ENCODE assay signal across 8 mouse cellular contexts in the genomic region with DNA sequence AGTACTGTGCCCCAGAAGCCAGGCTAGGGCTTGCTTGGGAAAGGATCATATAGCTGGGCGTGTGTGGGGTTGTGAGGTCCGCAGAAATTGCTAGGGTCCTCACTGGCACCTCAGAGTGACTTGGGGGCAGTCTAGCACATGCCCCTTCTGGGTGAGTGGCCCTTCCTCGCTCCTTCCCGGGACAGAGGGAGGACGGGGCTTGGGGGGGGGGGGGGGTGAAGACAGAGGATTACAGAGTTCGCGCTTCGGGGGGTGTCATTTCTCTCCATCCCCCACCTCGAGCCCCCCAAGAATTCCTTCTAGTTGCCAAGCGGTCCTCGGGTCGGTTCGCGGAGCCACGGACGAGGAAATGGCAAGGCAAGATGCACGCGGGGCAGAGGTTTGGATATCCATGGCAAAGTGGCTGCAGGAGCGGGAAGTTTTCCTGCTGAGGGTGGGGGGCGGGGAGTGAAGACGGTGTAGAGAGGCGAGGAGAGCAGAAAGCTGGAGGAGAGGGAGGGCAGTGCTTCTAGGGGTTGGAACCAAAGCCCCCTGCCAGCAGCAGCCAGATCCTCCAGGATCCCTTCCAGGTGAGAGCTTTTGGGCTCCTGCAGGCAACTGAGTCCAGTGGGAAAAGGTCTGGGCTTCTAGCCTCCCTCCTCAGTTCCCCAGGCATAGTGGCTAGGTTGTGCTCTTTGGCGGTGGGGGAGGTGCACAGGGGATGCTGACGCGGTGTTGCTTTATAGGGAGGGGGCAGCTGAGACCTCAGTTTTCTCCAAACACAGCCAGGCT. TPM values are rescaled to one million over a fixed set of nuclear protein-coding genes. Genes with fewer than 3 reads are reported as not detected.
A peak's percentile ranks its signal among the peaks of the same experiment; 100 is the strongest.
DNase-seq lines count a peak whose midpoint lies in the region; ATAC-seq and TF ChIP-seq lines count a peak whose summit lies in the region.

No protein-coding gene starts in this region.

- TF ChIP-seq EP300 in heart, postnatal 0 days (IDR thresholded peaks at IDR 0.05; ENCODE audit: low read depth) = no peak

- peak overlapping the region; percentile 34 for H3K4me3 ChIP-seq in heart, postnatal 0 days (ENCODE audit: low read depth, low read length)
- peak overlapping the region; percentile 36 for H3K4me3 ChIP-seq in hindbrain, embryonic 14.5 days (replicated peaks; ENCODE audit: low read length)
- peak overlapping the region; percentile 42 for H3K4me3 ChIP-seq in midbrain, embryonic 15.5 days

- no peak overlapping the region for H3K27ac ChIP-seq in heart, postnatal 0 days (ENCODE audit: low read depth)
- peak overlapping the region; percentile 38; the same call in 1 of the 2 replicates for H3K27ac ChIP-seq in hindbrain, embryonic 14.5 days
- H3K27ac ChIP-seq in midbrain, embryonic 15.5 days = peak overlapping the region; percentile 68

- DNase-seq in heart, postnatal 0 days (ENCODE audit: low spot score) = no peak
- DNase-seq in heart, postnatal 36 days = no peak
- DNase-seq in embryo, embryonic 11 days = peak; percentile 11
- DNase-seq in hindbrain, embryonic 14.5 days (ENCODE audit: low spot score) = no peak
- DNase-seq in B cell, adult 2 months = no peak
- no peak for DNase-seq in gastrocnemius, adult 18-20 months (ENCODE audit: low spot score)
- no peak for DNase-seq in gastrocnemius, postnatal 25 days

- no peaks in the 10 kb centered on the region for H3K9me3 ChIP-seq in heart, postnatal 0 days (replicated peaks; ENCODE audit: control insufficient read depth, low read length)
- no peaks in the 10 kb centered on the region for H3K9me3 ChIP-seq in hindbrain, embryonic 14.5 days (ENCODE audit: control insufficient read depth, low read length)
- no peaks in the 10 kb centered on the region for H3K9me3 ChIP-seq in midbrain, embryonic 15.5 days

- no peaks in the 10 kb centered on the region for H3K4me1 ChIP-seq in heart, postnatal 0 days (ENCODE audit: control insufficient read depth, insufficient read depth)
- 0 out of 2 replicates have a peak, but pooled peaks cover 6% of the 10 kb centered on the region for H3K4me1 ChIP-seq in hindbrain, embryonic 14.5 days (replicated peaks; ENCODE audit: control insufficient read depth, insufficient read depth, low read length)
- no peaks in the 10 kb centered on the region for H3K4me1 ChIP-seq in midbrain, embryonic 15.5 days

- no peak for TF ChIP-seq CTCF in heart, postnatal 0 days (IDR thresholded peaks at IDR 0.05; ENCODE audit: low read depth)

- no peak overlapping the region for H3K9ac ChIP-seq in heart, postnatal 0 days (replicated peaks; ENCODE audit: low read depth, low read length)
- peak overlapping the region; percentile 56 for H3K9ac ChIP-seq in hindbrain, embryonic 14.5 days
- peak overlapping the region; percentile 34 for H3K9ac ChIP-seq in midbrain, embryonic 15.5 days

- no peak for ATAC-seq in heart, postnatal 0 days (ENCODE audit: insufficient read depth, low read depth)
- ATAC-seq in hindbrain, embryonic 14.5 days (ENCODE audit: low FRiP score) = peak; percentile 54
- ATAC-seq in midbrain, embryonic 15.5 days (replicated peaks) = peak; percentile 68

- H3K36me3 ChIP-seq in heart, postnatal 0 days (replicated peaks; ENCODE audit: control insufficient read depth, insufficient read depth, low read length) = no peaks in the 10 kb centered on the region
- no peaks in the 10 kb centered on the region for H3K36me3 ChIP-seq in hindbrain, embryonic 14.5 days (replicated peaks; ENCODE audit: control insufficient read depth, insufficient read depth)
- no peaks in the 10 kb centered on the region for H3K36me3 ChIP-seq in midbrain, embryonic 15.5 days (replicated peaks)

- peak overlapping the region; percentile 61 for H3K4me2 ChIP-seq in heart, postnatal 0 days (ENCODE audit: low read depth, low read length)
- peak overlapping the region; percentile 69 for H3K4me2 ChIP-seq in hindbrain, embryonic 14.5 days (replicated peaks)
- H3K4me2 ChIP-seq in midbrain, embryonic 15.5 days = peak overlapping the region; percentile 67

- WGBS in heart, postnatal 0 days = 15% methylated on average over 22 of the region's 25 CpGs
- WGBS in hindbrain, embryonic 14.5 days = 19% methylated on average over 20 of the region's 25 CpGs
- WGBS in midbrain, embryonic 15.5 days = 16% methylated on average over 24 of the region's 25 CpGs

- intact Hi-C loops in heart, postnatal 36 days (cut with DNase I) = no loop called here

- H3K27me3 ChIP-seq in heart, postnatal 0 days (ENCODE audit: control insufficient read depth, insufficient read depth, low read length) = peaks cover 26% of the 10 kb centered on the region
- H3K27me3 ChIP-seq in hindbrain, embryonic 14.5 days (ENCODE audit: control insufficient read depth, insufficient read depth, low read length) = peaks cover 32% of the 10 kb centered on the region
- H3K27me3 ChIP-seq in midbrain, embryonic 15.5 days (replicated peaks) = peaks cover 14% of the 10 kb centered on the region; the same call in 1 of the 2 replicates

RNA-seq across cellular contexts. Expression of gene Frmpd3, which starts 0.5 kb away (rescaled TPM):
- total RNA-seq in heart, postnatal 0 days (2014; rRNA removed; ENCODE audit: low replicate concordance) = 0.04 TPM in 1 of 2 replicates, not detected in the other
- polyA plus RNA-seq in heart, postnatal 0 days (2015; fragmentation: Nextera tagmentation; extraction: Ambion mirVana) = 0.08 and 0.18 TPM in 2 replicates
- total RNA-seq in heart, postnatal 36 days (2021) = not detected
- polyA plus RNA-seq in hindbrain, embryonic 14.5 days (2014; fragmentation: Nextera tagmentation; extraction: Ambion mirVana) = 4.2 and 4.5 TPM in 2 replicates
- 4.0 and 4.2 TPM in 2 replicates for polyA plus RNA-seq in midbrain, embryonic 15.5 days (2015; fragmentation: Nextera tagmentation; extraction: Ambion mirVana)
- total RNA-seq in gastrocnemius, adult 18-20 months (2021) = not detected
- not detected for total RNA-seq in gastrocnemius, postnatal 25 days (2021)
